8 mouse cellular contexts compared by ENCODE assay signal in the genomic region with DNA sequence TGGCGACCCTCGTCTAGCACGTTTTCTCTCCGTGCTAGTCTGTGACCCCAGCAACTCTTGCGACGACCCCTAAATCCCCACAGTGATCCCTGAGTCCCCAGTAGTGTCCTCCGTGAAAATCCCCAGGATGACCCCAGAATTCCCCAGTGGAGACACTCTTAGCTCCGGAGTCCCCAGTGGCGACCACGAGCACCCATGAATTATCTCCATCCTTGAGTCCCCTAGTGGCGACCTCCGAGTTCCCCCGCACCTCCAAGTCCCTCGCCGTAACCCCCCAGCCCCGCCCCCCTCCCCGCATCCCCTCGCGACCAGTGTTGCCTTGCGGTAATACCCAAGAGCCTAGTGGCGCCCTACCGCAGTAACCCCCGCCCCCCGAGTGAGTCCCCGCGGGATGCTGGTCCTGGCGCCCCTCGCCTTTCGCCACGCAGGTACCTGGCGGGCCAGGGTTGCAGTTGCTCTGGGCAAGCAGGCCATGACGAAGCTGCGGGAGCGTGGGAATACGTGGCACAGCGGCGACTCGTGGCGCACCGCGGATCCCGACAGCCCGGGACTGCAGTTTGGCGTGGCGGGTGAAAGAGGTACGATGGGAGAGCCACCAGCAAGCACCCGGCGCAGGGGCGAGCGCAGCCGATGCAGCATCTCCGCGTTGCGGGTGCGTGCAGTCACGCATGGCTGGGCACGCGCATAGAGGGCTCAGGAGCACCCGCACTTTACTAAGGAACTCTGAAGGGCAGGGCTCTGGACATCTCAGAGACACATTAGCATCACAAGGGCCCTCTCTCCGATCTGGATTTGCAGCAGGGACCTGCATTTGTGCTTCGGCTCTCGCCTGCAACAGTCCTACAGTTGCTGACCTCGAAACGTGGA. TPM values are rescaled to one million over a fixed set of nuclear protein-coding genes. Genes with fewer than 3 reads are reported as not detected.
A peak's percentile ranks its signal among the peaks of the same experiment; 100 is the strongest.
DNase-seq lines count a peak whose midpoint lies in the region; ATAC-seq and TF ChIP-seq lines count a peak whose summit lies in the region.

No protein-coding gene starts in this region.

- H3K36me3 ChIP-seq in thymus, adult 2 months (ENCODE audit: control insufficient read depth, insufficient read depth, low read length), result no peaks in the 10 kb centered on the region
- H3K36me3 ChIP-seq in heart, postnatal 0 days (replicated peaks; ENCODE audit: control insufficient read depth, insufficient read depth, low read length), result no peaks in the 10 kb centered on the region

- ATAC-seq in heart, postnatal 0 days (ENCODE audit: insufficient read depth, low read depth), result no peak
- ATAC-seq in activated CD4-positive, CD25-positive, alpha-beta regulatory T cell, adult 4 months, result no peak

- no peak overlapping the region for H3K9ac ChIP-seq in heart, postnatal 0 days (replicated peaks; ENCODE audit: low read depth, low read length)

- TF ChIP-seq CTCF in thymus, adult 2 months (IDR thresholded peaks at IDR 0.05; ENCODE audit: borderline replicate concordance, control insufficient read depth, extremely low read depth, insufficient read depth, low read length, poor library complexity), result no peak
- TF ChIP-seq CTCF in heart, postnatal 0 days (IDR thresholded peaks at IDR 0.05; ENCODE audit: low read depth), result no peak
- TF ChIP-seq CTCF in olfactory bulb, adult 2 months (IDR thresholded peaks at IDR 0.05; ENCODE audit: insufficient read depth, low read depth, low read length), result no peak; the same call in 1 of the 2 replicates

- peak overlapping the region; percentile 59 for H3K4me2 ChIP-seq in heart, postnatal 0 days (ENCODE audit: low read depth, low read length)

- no peak overlapping the region for H3K4me3 ChIP-seq in thymus, adult 2 months (ENCODE audit: control insufficient read depth, insufficient read depth, low read length)
- peak overlapping the region; percentile 38 for H3K4me3 ChIP-seq in heart, postnatal 0 days (ENCODE audit: low read depth, low read length)
- peak overlapping the region; percentile 56 for H3K4me3 ChIP-seq in olfactory bulb, adult 2 months (ENCODE audit: insufficient read depth, low read depth, low read length)

- TF ChIP-seq EP300 in heart, postnatal 0 days (IDR thresholded peaks at IDR 0.05; ENCODE audit: low read depth), result no peak

- peaks cover 7% of the 10 kb centered on the region; the same call in 1 of the 2 replicates for H3K27me3 ChIP-seq in thymus, adult 2 months (ENCODE audit: control insufficient read depth, insufficient read depth, low read length)
- peaks cover 33% of the 10 kb centered on the region for H3K27me3 ChIP-seq in heart, postnatal 0 days (ENCODE audit: control insufficient read depth, insufficient read depth, low read length)

- DNase-seq in adrenal gland, postnatal 10 days, result peak; percentile 26
- DNase-seq in adrenal gland, adult 18-20 months (ENCODE audit: low spot score in 2 of 2), result no peak
- DNase-seq in thymus, adult 2 months, result peak; percentile 3
- no peak for DNase-seq in thymus, postnatal 0 days (ENCODE audit: low spot score)
- DNase-seq in heart, postnatal 0 days (ENCODE audit: low spot score), result no peak
- peak; percentile 45 for DNase-seq in left cerebral cortex, postnatal 4 days

- TF ChIP-seq POLR2A in thymus, adult 2 months (IDR thresholded peaks at IDR 0.05; ENCODE audit: control insufficient read depth, extremely low read depth, insufficient read depth, low read length, poor library complexity), result no peak
- peak; percentile 33; the same call in 1 of the 2 replicates for TF ChIP-seq POLR2A in olfactory bulb, adult 2 months (IDR thresholded peaks at IDR 0.05; ENCODE audit: insufficient read depth, low read depth, low read length)

- no peak overlapping the region for H3K27ac ChIP-seq in thymus, adult 2 months (ENCODE audit: control insufficient read depth, insufficient read depth, low read length)
- H3K27ac ChIP-seq in heart, postnatal 0 days (ENCODE audit: low read depth), result no peak overlapping the region
- peak overlapping the region; percentile 87 for H3K27ac ChIP-seq in olfactory bulb, adult 2 months (ENCODE audit: insufficient read depth, low read depth, low read length)

- intact Hi-C loops in left cerebral cortex, postnatal 4 days (cut with DNase I), result no loop called here

- H3K4me1 ChIP-seq in thymus, adult 2 months (replicated peaks; ENCODE audit: control insufficient read depth, insufficient read depth, low read length), result peaks cover 13% of the 10 kb centered on the region; the same call in 1 of the 2 replicates
- H3K4me1 ChIP-seq in heart, postnatal 0 days (ENCODE audit: control insufficient read depth, insufficient read depth), result no peaks in the 10 kb centered on the region
- H3K4me1 ChIP-seq in olfactory bulb, adult 2 months (ENCODE audit: control insufficient read depth, insufficient read depth, low read length), result peaks cover 7% of the 10 kb centered on the region

- H3K9me3 ChIP-seq in heart, postnatal 0 days (replicated peaks; ENCODE audit: control insufficient read depth, low read length), result no peaks in the 10 kb centered on the region

- WGBS in thymus, adult 2 months, result 24% methylated on average over 64 of the region's 64 CpGs
- WGBS in heart, postnatal 0 days, result 2% methylated on average over 62 of the region's 64 CpGs
- WGBS in olfactory bulb, adult 2 months, result 1% methylated on average over 64 of the region's 64 CpGs

RNA-seq across cellular contexts. Expression of a gene that starts 27.6 kb away (rescaled TPM):
- 1 to 10 TPM; 7.5 to 7.6 TPM for total RNA-seq in adrenal gland, postnatal 10 days (2021)
- 10 to 100 TPM; 20.2 to 36.8 TPM for total RNA-seq in adrenal gland, adult 18-20 months (2021)
- 1.9 and 3.1 TPM in 2 replicates for polyA plus RNA-seq in thymus, adult 2 months (2012; rRNA removed)
- polyA plus RNA-seq in thymus, postnatal 0 days (2015; fragmentation: Nextera tagmentation; extraction: Ambion mirVana), result 8.9 and 11.8 TPM in 2 replicates
- 2.6 and 4.6 TPM in 2 replicates for total RNA-seq in heart, postnatal 0 days (2014; rRNA removed; ENCODE audit: low replicate concordance)
- 0.94 and 1.7 TPM in 2 replicates for polyA plus RNA-seq in heart, postnatal 0 days (2015; fragmentation: Nextera tagmentation; extraction: Ambion mirVana)
- 10 to 100 TPM; 81.0 to 88.8 TPM for total RNA-seq in left cerebral cortex, postnatal 4 days (2021)
- not detected in 2 replicates for polyA plus RNA-seq in olfactory bulb, adult 2 months (2012; ENCODE audit: insufficient read depth, insufficient read length, low replicate concordance, missing spikeins)
- 10 to 100 TPM; 13.0 to 15.1 TPM for polyA plus RNA-seq in activated CD4-positive, CD25-positive, alpha-beta regulatory T cell, adult 4 months (2017; shearing (Covaris generic))

Comparison
In these comparisons a context has a peak if more than half of its experiments do, and no peak if none do; other contexts are left out.
1. DNase-seq: peak in adrenal gland, postnatal 10 days (single experiment), thymus, adult 2 months (single experiment) and left cerebral cortex, postnatal 4 days (single experiment); none in adrenal gland, adult 18-20 months (0 of 2), thymus, postnatal 0 days (single experiment) and heart, postnatal 0 days (single experiment).